Mouse (Mus musculus): Measurements from ENCODE around the gene Mcl1. TPM values are rescaled to one million over a fixed set of nuclear protein-coding genes. Genes with fewer than 3 reads are reported as not detected.
"Not testable (repeated sequence)": the region's sequence is repeated elsewhere in the genome, so short reads cannot be mapped to it uniquely, and the experiment has no call there.

Gene Mcl1
- 57.5 and 92.2 TPM in 2 replicates for total RNA-seq (2014; rRNA removed)
- polyA plus RNA-seq (2012; rRNA removed): 38.7 and 39.4 TPM in 2 replicates

GRCm38 (mm10) chr3:95658236-95658867 lies at the start of gene Mcl1:
Gene Mcl1, plus strand, starts transcription at chr3:95658788.
- Histone ChIP-seq H3K4me3 (ENCODE audit: insufficient read depth, low read depth, low read length) (peak within 1 kb of the TSS; percentile 100), H3K27me3 (ENCODE audit: control insufficient read depth, insufficient read depth, low read length) (no peaks in the 10 kb centered on the region), H3K27ac (replicated peaks; ENCODE audit: insufficient read depth, low read depth, low read length) (peak within 1 kb of the TSS; percentile 98), H3K79me2 (ENCODE audit: control insufficient read depth, insufficient read depth, low read length) (peaks cover 26% of the 10 kb centered on the region), H3K4me1 (ENCODE audit: control insufficient read depth, insufficient read depth, low read length) (peaks cover 20% of the 10 kb centered on the region), H3K9ac (ENCODE audit: low read depth, low read length) (peak within 1 kb of the TSS; percentile 93), H3K36me3 (ENCODE audit: control insufficient read depth, insufficient read depth, low read length) (peaks cover 25% of the 10 kb centered on the region)
- peak; percentile 85 for DNase-seq (ENCODE audit: extremely low read depth, low read depth, low spot score)
- no peak for TF ChIP-seq CTCF (IDR thresholded peaks at IDR 0.05; ENCODE audit: low read depth, low read length)
- peak; percentile 99 for TF ChIP-seq POLR2A (IDR thresholded peaks at IDR 0.05; ENCODE audit: extremely low read depth, insufficient read depth, low read length)
- under 1% methylated on average over 43 of the region's 43 CpGs for WGBS

- no peak for DNase-seq (ENCODE audit: extremely low read depth, low read depth, low spot score)
- Histone ChIP-seq H3K27ac (replicated peaks; ENCODE audit: insufficient read depth, low read depth, low read length) (no peak overlapping the region), H3K27me3 (ENCODE audit: control insufficient read depth, insufficient read depth, low read length) (no peaks in the 10 kb centered on the region), H3K4me3 (ENCODE audit: insufficient read depth, low read depth, low read length) (no peak overlapping the region), H3K9ac (ENCODE audit: low read depth, low read length) (no peak overlapping the region), H3K4me1 (ENCODE audit: control insufficient read depth, insufficient read depth, low read length) (no peaks in the 10 kb centered on the region), H3K79me2 (ENCODE audit: control insufficient read depth, insufficient read depth, low read length) (no peaks in the 10 kb centered on the region), H3K36me3 (ENCODE audit: control insufficient read depth, insufficient read depth, low read length) (peaks cover 27% of the 10 kb centered on the region)
- WGBS: 57% methylated on average over 3 of the region's 3 CpGs
- TF ChIP-seq CTCF (IDR thresholded peaks at IDR 0.05; ENCODE audit: low read depth, low read length) (no peak), POLR2A (IDR thresholded peaks at IDR 0.05; ENCODE audit: extremely low read depth, insufficient read depth, low read length) (no peak)
These were observed 49.4 kb upstream of the Mcl1 start for GRCm38 (mm10) chr3:95609195-95609594.

GRCm38 (mm10) chr3:95613996-95614395 lies 44.6 kb upstream of the Mcl1 start:
- DNase-seq (ENCODE audit: extremely low read depth, low read depth, low spot score): no peak
- WGBS: 94% methylated on average over 1 of the region's 1 CpGs
- H3K27ac ChIP-seq (replicated peaks; ENCODE audit: insufficient read depth, low read depth, low read length): no peak overlapping the region
- H3K79me2 ChIP-seq (ENCODE audit: control insufficient read depth, insufficient read depth, low read length): no peaks in the 10 kb centered on the region
- H3K4me3 ChIP-seq (ENCODE audit: insufficient read depth, low read depth, low read length): no peak overlapping the region
- no peak overlapping the region for H3K9ac ChIP-seq (ENCODE audit: low read depth, low read length)
- TF ChIP-seq CTCF (IDR thresholded peaks at IDR 0.05; ENCODE audit: low read depth, low read length): no peak
- H3K4me1 ChIP-seq (ENCODE audit: control insufficient read depth, insufficient read depth, low read length): no peaks in the 10 kb centered on the region
- no peaks in the 10 kb centered on the region for H3K27me3 ChIP-seq (ENCODE audit: control insufficient read depth, insufficient read depth, low read length)
- H3K36me3 ChIP-seq (ENCODE audit: control insufficient read depth, insufficient read depth, low read length): peaks cover 34% of the 10 kb centered on the region

- H3K36me3 ChIP-seq (ENCODE audit: control insufficient read depth, insufficient read depth, low read length): peaks cover 21% of the 10 kb centered on the region
These were observed 40.1 kb upstream of the Mcl1 start for GRCm38 (mm10) chr3:95618511-95618910.

GRCm38 (mm10) chr3:95621241-95621640 lies 37.3 kb upstream of the Mcl1 start:
- WGBS: 69% methylated on average over 1 of the region's 1 CpGs
- H3K4me1 ChIP-seq (ENCODE audit: control insufficient read depth, insufficient read depth, low read length): peaks cover 7% of the 10 kb centered on the region
- no peak overlapping the region for H3K4me3 ChIP-seq (ENCODE audit: insufficient read depth, low read depth, low read length)

More at GRCm38 (mm10) chr3:95618511-95618910, 40.1 kb upstream of the Mcl1 start:
- H3K79me2 ChIP-seq (ENCODE audit: control insufficient read depth, insufficient read depth, low read length): no peaks in the 10 kb centered on the region
- 93% methylated on average over 1 of the region's 1 CpGs for WGBS
- TF ChIP-seq CTCF (IDR thresholded peaks at IDR 0.05; ENCODE audit: low read depth, low read length): no peak
- no peak for TF ChIP-seq POLR2A (IDR thresholded peaks at IDR 0.05; ENCODE audit: extremely low read depth, insufficient read depth, low read length)
- DNase-seq (ENCODE audit: extremely low read depth, low read depth, low spot score): no peak
- H3K27me3 ChIP-seq (ENCODE audit: control insufficient read depth, insufficient read depth, low read length): no peaks in the 10 kb centered on the region
- H3K4me1 ChIP-seq (ENCODE audit: control insufficient read depth, insufficient read depth, low read length): no peaks in the 10 kb centered on the region
- H3K27ac ChIP-seq (replicated peaks; ENCODE audit: insufficient read depth, low read depth, low read length): no peak overlapping the region
- no peak overlapping the region for H3K9ac ChIP-seq (ENCODE audit: low read depth, low read length)
- H3K4me3 ChIP-seq (ENCODE audit: insufficient read depth, low read depth, low read length): no peak overlapping the region

GRCm38 (mm10) chr3:95622421-95622820 lies 36.2 kb upstream of the Mcl1 start:
- H3K9ac ChIP-seq (ENCODE audit: low read depth, low read length); DNase-seq (ENCODE audit: extremely low read depth, low read depth, low spot score); H3K36me3 ChIP-seq (ENCODE audit: control insufficient read depth, insufficient read depth, low read length); H3K27ac ChIP-seq (replicated peaks; ENCODE audit: insufficient read depth, low read depth, low read length); H3K27me3 ChIP-seq (ENCODE audit: control insufficient read depth, insufficient read depth, low read length); H3K4me1 ChIP-seq (ENCODE audit: control insufficient read depth, insufficient read depth, low read length); H3K4me3 ChIP-seq (ENCODE audit: insufficient read depth, low read depth, low read length); H3K79me2 ChIP-seq (ENCODE audit: control insufficient read depth, insufficient read depth, low read length): not testable (repeated sequence)
- WGBS: 96% methylated on average over 20 of the region's 20 CpGs

More at GRCm38 (mm10) chr3:95621241-95621640, 37.3 kb upstream of the Mcl1 start:
- TF ChIP-seq POLR2A (IDR thresholded peaks at IDR 0.05; ENCODE audit: extremely low read depth, insufficient read depth, low read length) (no peak), CTCF (IDR thresholded peaks at IDR 0.05; ENCODE audit: low read depth, low read length) (no peak)
- Histone ChIP-seq H3K27me3 (ENCODE audit: control insufficient read depth, insufficient read depth, low read length) (no peaks in the 10 kb centered on the region), H3K9ac (ENCODE audit: low read depth, low read length) (no peak overlapping the region), H3K36me3 (ENCODE audit: control insufficient read depth, insufficient read depth, low read length) (peaks cover 17% of the 10 kb centered on the region), H3K27ac (replicated peaks; ENCODE audit: insufficient read depth, low read depth, low read length) (no peak overlapping the region), H3K79me2 (ENCODE audit: control insufficient read depth, insufficient read depth, low read length) (peaks cover 3% of the 10 kb centered on the region; the same call in 1 of the 2 replicates)
- DNase-seq (ENCODE audit: extremely low read depth, low read depth, low spot score): no peak

Measured in liver, adult 2 months (tissue).